Mouse (Mus musculus) forebrain, postnatal 0 days (tissue): ENCODE results near the gene Wdr18. TPM values are rescaled to one million over a fixed set of nuclear protein-coding genes. Genes with fewer than 3 reads are reported as not detected.
A peak's percentile ranks its signal among the peaks of the same experiment; 100 is the strongest.

Experiments used
- ATAC-seq: fragments of 200-750 bp; cut with Nextera tagmentation; 2 replicates; pipeline ENCODE4 v1.8.0; 2017; ENCODE audit warnings: mild to moderate bottlenecking, moderate library complexity
- DNase-seq: peaks from one replicate; pipeline ENCODE4 v3.0.0-alpha.2; 2015
- H3K27ac ChIP-seq: fragments of 300-500 bp; sonication (generic); 2 replicates; pipeline ENCODE4 v1.5.1; 2014; ENCODE audit warnings: low read depth, mild to moderate bottlenecking, antibody characterized with exemption, low read length, moderate library complexity, mixed read lengths
- H3K27me3 ChIP-seq: fragments of 300-500 bp; sonication (generic); 2 replicates; pipeline ENCODE4 v1.6.1; 2014; ENCODE audit warnings: mild to moderate bottlenecking, low read length, mixed read lengths; ENCODE audit not compliant: insufficient read depth
- H3K36me3 ChIP-seq: fragments of 300-500 bp; sonication (generic); 2 replicates; pipeline ENCODE4 v1.6.1; 2014; ENCODE audit warnings: mild to moderate bottlenecking, moderate library complexity; ENCODE audit not compliant: insufficient read depth
- H3K4me1 ChIP-seq: fragments of 300-500 bp; sonication (generic); 2 replicates; pipeline ENCODE4 v1.6.1; 2014; ENCODE audit warnings: antibody characterized with exemption; ENCODE audit not compliant: insufficient read depth
- H3K4me2 ChIP-seq: fragments of 300-500 bp; sonication (generic); 2 replicates; pipeline ENCODE4 v1.6.1; 2014; ENCODE audit warnings: low read depth, mild to moderate bottlenecking, moderate library complexity
- H3K4me3 ChIP-seq: fragments of 300-500 bp; sonication (generic); 2 replicates; pipeline ENCODE4 v1.5.1; 2014; ENCODE audit warnings: low read depth, low read length, mixed read lengths
- H3K9ac ChIP-seq: fragments of 300-500 bp; sonication (generic); 2 replicates; pipeline ENCODE4 v1.6.1; 2014; ENCODE audit warnings: mild to moderate bottlenecking
- H3K9me3 ChIP-seq: fragments of 300-500 bp; sonication (generic); 2 replicates; pipeline ENCODE4 v1.6.1; 2016; ENCODE audit warnings: low read length
- CTCF ChIP-seq: sonication (generic); IDR thresholded peaks from 2 replicates; pipeline ENCODE4 v1.5.1; 2016; ENCODE audit warnings: antibody characterized with exemption, control low read depth, low read depth
- WGBS: fragments of 180-500 bp; shearing (Covaris S2); extraction: QIAGEN DNeasy Blood & Tissue Kit; methylation state at CpG from one replicate; pipeline ENCODE4 v1.1.7; 2014; 5-methylcytosine and 5-hydroxymethylcytosine counted together
- polyA plus RNA-seq: library from polyadenylated mRNA; unstranded; fragments of >200 nt; fragmentation: Nextera tagmentation; extraction: Ambion mirVana; gene quantifications from 2 replicates; pipeline ENCODE4 v1.2.1, GENCODE M21; 2015
- total RNA-seq: library from RNA; depleted of rRNA; stranded (reverse); fragments of >200 nt; gene quantifications from 2 replicates; pipeline ENCODE4 v1.2.3, GENCODE M21; 2014; rRNA removed

Gene Wdr18
- 58.2 and 84.6 TPM in 2 replicates for total RNA-seq
- 91.9 and 107 TPM in 2 replicates for polyA plus RNA-seq

DNA sequence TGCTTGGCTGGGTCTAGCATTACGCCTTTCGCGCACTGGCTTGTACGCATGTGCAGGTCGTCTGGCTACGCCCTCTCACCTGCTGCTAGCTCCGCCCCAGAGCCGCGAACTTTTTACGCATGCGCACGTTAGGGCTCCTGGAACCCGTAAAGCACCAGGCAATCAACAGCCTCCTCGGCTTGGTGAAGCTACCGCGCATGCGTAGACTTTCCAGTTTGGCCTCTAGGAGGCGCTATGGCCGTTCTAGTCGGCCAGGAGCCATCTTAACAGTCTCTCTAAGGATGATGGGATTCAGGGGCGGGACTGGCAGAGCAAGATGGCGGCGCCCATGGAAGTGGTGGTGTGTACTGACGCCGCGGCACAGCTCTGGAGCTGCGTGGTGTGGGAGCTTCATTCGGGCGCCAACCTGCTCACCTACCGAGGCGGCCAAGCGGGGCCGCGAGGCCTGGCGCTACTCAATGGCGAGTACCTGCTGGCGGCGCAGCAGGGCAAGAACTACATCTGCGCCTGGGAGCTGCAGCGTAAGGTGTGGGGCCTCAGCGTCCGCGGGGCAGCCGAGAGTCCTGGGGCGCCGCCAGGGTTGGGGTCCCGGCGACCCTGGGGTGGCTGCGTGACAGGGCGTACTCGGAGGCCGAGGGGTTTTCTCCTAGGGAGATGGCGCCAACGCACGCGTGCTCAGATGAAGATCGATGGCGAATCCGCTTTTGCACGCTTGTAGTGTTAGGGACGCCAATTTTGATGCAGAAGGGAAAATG, at the start of gene Wdr18:
Gene Wdr18, plus strand, starts transcription at position 306 of the 755 bp plus-strand sequence.
- H3K4me3 ChIP-seq = peak within 1 kb of the TSS; percentile 79
- H3K4me2 ChIP-seq = peak within 1 kb of the TSS; percentile 86
- peak; percentile 99 for TF ChIP-seq CTCF
- peak; percentile 97 for ATAC-seq
- WGBS = 1% methylated on average over 61 of the region's 61 CpGs
- H3K9me3 ChIP-seq = no peaks in the 10 kb centered on the region
- H3K4me1 ChIP-seq = no peaks in the 10 kb centered on the region
- H3K9ac ChIP-seq = peak within 1 kb of the TSS; percentile 84
- peak; percentile 100 for DNase-seq
- H3K27me3 ChIP-seq = no peaks in the 10 kb centered on the region
- peak within 1 kb of the TSS; percentile 69 for H3K27ac ChIP-seq
- H3K36me3 ChIP-seq = peaks cover 31% of the 10 kb centered on the region

DNA sequence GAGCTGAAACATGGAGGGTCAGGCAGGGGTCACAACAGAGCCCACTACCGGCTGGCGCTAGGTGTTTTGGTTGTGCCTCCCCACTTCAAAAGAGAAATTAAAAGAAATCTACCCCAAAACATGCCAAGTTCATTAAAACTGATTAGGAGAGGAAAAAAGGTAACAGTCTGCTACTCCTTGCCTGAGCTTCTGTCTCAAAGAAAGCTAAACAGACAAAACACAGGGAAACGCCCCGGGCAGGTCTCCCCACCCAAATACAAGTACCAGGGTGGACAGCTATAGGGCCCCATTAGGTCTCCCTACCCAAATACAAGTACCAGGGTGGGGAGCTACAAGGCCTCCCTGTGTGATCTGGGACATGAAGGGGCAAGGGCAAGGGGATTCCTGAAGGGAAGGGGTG, 49.4 kb upstream of the Wdr18 start, which contains the start of gene Gm26602:
Gene Gm26602, plus strand, starts transcription at position 301 of the 400 bp plus-strand sequence.
- H3K4me3 ChIP-seq = no peak within 1 kb of the TSS
- DNase-seq = no peak
- H3K27ac ChIP-seq = peak within 1 kb of the TSS; percentile 97
- TF ChIP-seq CTCF = no peak
- H3K4me1 ChIP-seq = peaks cover 6% of the 10 kb centered on the region
- H3K9ac ChIP-seq = peak within 1 kb of the TSS; percentile 94; the same call in 1 of the 2 replicates
- ATAC-seq = no peak
- no peaks in the 10 kb centered on the region for H3K9me3 ChIP-seq
- peak within 1 kb of the TSS; percentile 45 for H3K4me2 ChIP-seq
- peaks cover 29% of the 10 kb centered on the region; the same call in 1 of the 2 replicates for H3K36me3 ChIP-seq
- WGBS = 95% methylated on average over 4 of the region's 4 CpGs
- H3K27me3 ChIP-seq = no peaks in the 10 kb centered on the region

DNA sequence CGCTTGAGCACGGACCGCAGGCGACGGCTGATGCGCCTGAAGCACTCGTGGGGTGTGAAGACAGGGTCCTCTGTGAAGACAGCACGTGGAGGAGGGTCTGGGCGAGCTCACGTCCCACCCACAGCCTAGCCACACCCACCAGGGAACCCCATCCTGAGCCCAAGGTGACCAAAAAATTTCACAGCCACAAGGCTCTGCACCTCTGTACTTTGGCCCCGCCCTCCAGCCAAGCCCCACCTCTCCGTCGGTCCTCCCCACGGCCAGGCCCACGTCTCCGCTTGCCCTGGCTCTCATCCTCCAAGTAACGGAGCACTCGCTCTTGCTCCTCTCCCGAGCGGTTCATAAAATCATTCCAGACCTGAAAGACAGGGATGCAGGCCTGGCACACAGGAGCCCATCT, 47.5 kb upstream of the Wdr18 start:
- H3K27me3 ChIP-seq = no peaks in the 10 kb centered on the region
- WGBS = 74% methylated on average over 20 of the region's 20 CpGs
- no peak overlapping the region for H3K9ac ChIP-seq
- TF ChIP-seq CTCF = no peak
- peaks cover 17% of the 10 kb centered on the region; the same call in 1 of the 2 replicates for H3K36me3 ChIP-seq
- H3K4me2 ChIP-seq = no peak overlapping the region
- H3K4me3 ChIP-seq = no peak overlapping the region
- no peak overlapping the region for H3K27ac ChIP-seq
- no peak for DNase-seq
- H3K9me3 ChIP-seq = no peaks in the 10 kb centered on the region
- ATAC-seq = no peak
- peaks cover 16% of the 10 kb centered on the region for H3K4me1 ChIP-seq

DNA sequence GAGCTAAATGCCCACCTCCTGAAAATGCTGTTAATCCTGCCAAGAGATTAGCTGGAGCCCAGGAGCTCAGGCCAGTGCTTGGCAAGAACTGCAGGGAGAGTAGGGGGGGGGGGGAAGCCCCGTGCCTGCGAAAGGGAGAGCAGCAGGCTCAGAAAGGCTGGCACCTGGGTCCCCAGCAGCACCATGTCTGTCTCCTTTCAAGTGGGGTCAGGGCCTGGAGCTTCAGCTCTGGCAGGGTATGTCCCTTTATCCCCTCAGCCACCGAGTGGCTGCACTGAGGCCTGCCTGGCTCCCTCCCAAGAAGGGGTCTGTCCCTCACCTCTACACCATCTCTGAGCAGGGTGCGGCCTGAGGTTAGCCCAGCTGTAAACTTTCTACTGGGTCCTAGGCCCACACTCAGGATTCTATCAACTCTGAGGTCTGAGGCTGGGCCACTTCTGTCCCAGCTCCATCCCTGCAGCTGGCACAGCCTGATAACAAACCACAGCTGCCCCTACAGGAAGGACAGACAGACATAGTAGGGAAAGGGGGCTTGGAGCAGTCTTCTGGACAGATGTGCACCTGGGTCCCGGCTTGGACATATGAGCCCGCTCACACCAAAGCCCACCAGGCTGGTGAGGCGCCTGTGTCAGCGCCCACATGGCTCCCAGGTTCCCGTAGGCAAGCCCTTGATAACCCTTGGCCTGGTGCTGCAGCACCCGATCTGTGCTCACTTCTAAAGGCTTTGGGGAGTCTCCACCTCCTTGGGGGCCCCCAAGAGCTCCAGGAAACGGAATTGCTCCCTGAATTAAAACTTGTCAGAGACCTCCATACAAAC, 45.6 kb upstream of the Wdr18 start:
- H3K27ac ChIP-seq = no peak overlapping the region
- H3K4me3 ChIP-seq = no peak overlapping the region
- H3K27me3 ChIP-seq = peaks cover 17% of the 10 kb centered on the region
- no peak for TF ChIP-seq CTCF
- H3K9me3 ChIP-seq = no peaks in the 10 kb centered on the region
- no peak overlapping the region for H3K9ac ChIP-seq
- no peak for DNase-seq
- no peak for ATAC-seq
- peaks cover 17% of the 10 kb centered on the region; the same call in 1 of the 2 replicates for H3K36me3 ChIP-seq
- 66% methylated on average over 11 of the region's 11 CpGs for WGBS
- no peak overlapping the region for H3K4me2 ChIP-seq
- peaks cover 16% of the 10 kb centered on the region for H3K4me1 ChIP-seq

- H3K9me3 ChIP-seq = no peaks in the 10 kb centered on the region
- WGBS = 64% methylated on average over 7 of the region's 7 CpGs
- ATAC-seq (no peak), DNase-seq (no peak)
- no peak overlapping the region for H3K9ac ChIP-seq
- H3K4me3 ChIP-seq = no peak overlapping the region
- H3K27me3 ChIP-seq = peaks cover 24% of the 10 kb centered on the region
- H3K4me1 ChIP-seq = peaks cover 14% of the 10 kb centered on the region
- peak overlapping the region; percentile 94; the same call in 1 of the 2 replicates for H3K4me2 ChIP-seq
- TF ChIP-seq CTCF = no peak
- no peak overlapping the region for H3K27ac ChIP-seq
- peaks cover 17% of the 10 kb centered on the region; the same call in 1 of the 2 replicates for H3K36me3 ChIP-seq
Measured at GRCm38 (mm10) chr10:79914948-79915596, 44.9 kb upstream of the Wdr18 start.

DNA sequence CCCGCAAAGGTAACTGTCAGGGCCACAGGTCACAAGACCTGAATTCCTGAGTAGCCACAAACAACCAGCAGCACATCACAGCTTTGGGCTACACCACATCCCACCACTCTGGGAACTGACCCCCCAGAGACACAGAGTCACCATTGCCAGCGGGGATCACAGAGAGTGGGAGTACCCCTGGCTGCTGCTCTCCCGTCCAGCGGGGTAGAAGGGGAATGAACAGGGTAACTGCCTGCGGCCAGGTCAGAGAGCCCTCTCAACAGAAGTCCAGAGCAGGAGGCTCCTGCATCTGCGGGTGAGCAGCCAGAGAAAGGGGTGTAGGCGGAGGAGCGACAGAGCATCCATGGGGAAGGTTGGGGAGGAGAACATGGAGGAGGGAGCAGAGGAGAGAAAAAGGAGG, 43.9 kb upstream of the Wdr18 start:
- Histone ChIP-seq H3K9ac (peak overlapping the region; percentile 91), H3K4me1 (peaks cover 14% of the 10 kb centered on the region), H3K4me2 (peak overlapping the region; percentile 94), H3K9me3 (no peaks in the 10 kb centered on the region), H3K27me3 (peaks cover 34% of the 10 kb centered on the region), H3K27ac (peak overlapping the region; percentile 71), H3K36me3 (peaks cover 10% of the 10 kb centered on the region; the same call in 1 of the 2 replicates), H3K4me3 (peak overlapping the region; percentile 75)
- no peak for TF ChIP-seq CTCF
- WGBS = 4% methylated on average over 8 of the region's 8 CpGs
- no peak for DNase-seq
- peak; percentile 15; the same call in 1 of the 2 replicates for ATAC-seq
